Mouse (Mus musculus) G1E (cell line): ENCODE measurements around the gene Dmrtb1. TPM values are rescaled to one million over a fixed set of nuclear protein-coding genes. Genes with fewer than 3 reads are reported as not detected.

ENCODE experiments used
- ATAC-seq: 2 replicates; pipeline ENCODE4 v1.8.0; 2016; ENCODE audit warnings: mild to moderate bottlenecking; ENCODE audit not compliant: insufficient number of reproducible peaks, poor library complexity, low FRiP score, severe bottlenecking; ENCODE audit errors: extremely low read depth
- DNase-seq: peaks from one replicate; pipeline ENCODE4 v3.0.0; 2012; ENCODE audit warnings: low spot score
- H3K27me3 ChIP-seq: 2 replicates; pipeline ENCODE4 v1.6.1; 2012; ENCODE audit warnings: mild to moderate bottlenecking, low read length, inconsistent platforms; ENCODE audit not compliant: insufficient read depth
- H3K36me3 ChIP-seq: replicated peaks from 2 replicates; pipeline ENCODE3; 2012; ENCODE audit warnings: mild to moderate bottlenecking, inconsistent platforms
- H3K4me1 ChIP-seq: 2 replicates; pipeline ENCODE4 v1.6.1; 2012; ENCODE audit warnings: low read depth, low read length, inconsistent platforms, mixed read lengths; ENCODE audit not compliant: insufficient read depth
- H3K4me3 ChIP-seq: 2 replicates; pipeline ENCODE4 v1.5.1; 2012; ENCODE audit warnings: low read depth, mild to moderate bottlenecking, inconsistent platforms, low read length, moderate library complexity, mixed read lengths
- H3K9me3 ChIP-seq: replicated peaks from 2 replicates; pipeline ENCODE4 v1.6.1; 2012; ENCODE audit warnings: inconsistent platforms
- CTCF ChIP-seq: IDR thresholded peaks from 2 replicates; pipeline ENCODE4 v1.5.1; 2012; ENCODE audit warnings: low read depth, low read length, inconsistent platforms, mixed read lengths
- GATA1 ChIP-seq: IDR thresholded peaks from 2 replicates; pipeline ENCODE4 v1.6.1; 2012; ENCODE audit warnings: borderline replicate concordance, low read length, inconsistent platforms, mixed read lengths
- GATA2 ChIP-seq: IDR thresholded peaks from 2 replicates; pipeline ENCODE4 v1.6.1; 2012; ENCODE audit warnings: low read depth, low read length, inconsistent platforms, borderline replicate concordance
- POLR2AphosphoS5 ChIP-seq: IDR thresholded peaks from 2 replicates; pipeline ENCODE4 v1.6.1; 2012; ENCODE audit warnings: low read depth, low read length, inconsistent platforms; ENCODE audit not compliant: insufficient replicate concordance
- TAL1 ChIP-seq: conservative IDR thresholded peaks from 2 replicates; pipeline ENCODE4 v1.6.1; 2012; ENCODE audit warnings: low read depth, low read length, inconsistent platforms, mixed read lengths
- polyA plus RNA-seq: library from polyadenylated mRNA; stranded (reverse); fragments of >175 nt; gene quantifications from 2 replicates; pipeline ENCODE4 v1.2.3, GENCODE M21; 2012
- total RNA-seq, 2 experiments: library from RNA; stranded (forward) in 1 of 2; stranded (reverse) in 1 of 2; fragments of 200-1000 nt in 1 of 2; fragments of >200 nt in 1 of 2; fragmentation: Nextera tagmentation in 1 of 2; gene quantifications; 2 replicates each; pipeline ENCODE4 v1.2.3; 2014 to 2017

Dmrtb1 gene
- total and polyA plus RNA-seq, 3 experiments, result not detected

DNA sequence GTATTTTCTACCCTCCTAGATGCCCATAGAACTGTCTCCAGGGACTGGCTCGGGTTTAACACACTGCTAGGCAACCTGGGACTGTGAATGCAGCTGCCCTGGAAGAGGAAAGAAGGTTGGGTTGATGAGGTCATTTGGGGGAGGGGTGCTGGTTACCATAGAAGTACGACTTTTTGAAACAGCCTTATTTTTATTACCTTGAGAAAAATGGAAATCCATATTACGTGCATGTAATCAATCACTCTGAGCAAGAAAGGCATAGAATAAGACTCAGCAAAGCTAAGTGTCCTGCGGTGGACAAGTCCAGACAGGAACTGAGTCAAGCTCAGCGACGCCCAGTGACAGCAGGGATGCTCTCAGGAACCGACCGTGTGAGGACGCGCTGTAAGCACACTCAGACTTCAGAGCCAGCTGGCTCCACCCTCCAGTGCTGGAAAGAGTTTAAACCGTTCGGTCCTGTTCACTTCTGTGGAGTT lies 33.0 kb downstream of the Dmrtb1 start:
- Histone ChIP-seq H3K4me3 (no peak overlapping the region), H3K27me3 (peaks cover 40% of the 10 kb centered on the region), H3K9me3 (no peaks in the 10 kb centered on the region), H3K36me3 (no peaks in the 10 kb centered on the region), H3K4me1 (peaks cover 14% of the 10 kb centered on the region)
- no peak for TF ChIP-seq TAL1
- TF ChIP-seq CTCF, result no peak
- no peak for TF ChIP-seq GATA2
- no peak for TF ChIP-seq POLR2AphosphoS5
- TF ChIP-seq GATA1, result no peak
- DNase-seq (no peak), ATAC-seq (no peak)

DNA sequence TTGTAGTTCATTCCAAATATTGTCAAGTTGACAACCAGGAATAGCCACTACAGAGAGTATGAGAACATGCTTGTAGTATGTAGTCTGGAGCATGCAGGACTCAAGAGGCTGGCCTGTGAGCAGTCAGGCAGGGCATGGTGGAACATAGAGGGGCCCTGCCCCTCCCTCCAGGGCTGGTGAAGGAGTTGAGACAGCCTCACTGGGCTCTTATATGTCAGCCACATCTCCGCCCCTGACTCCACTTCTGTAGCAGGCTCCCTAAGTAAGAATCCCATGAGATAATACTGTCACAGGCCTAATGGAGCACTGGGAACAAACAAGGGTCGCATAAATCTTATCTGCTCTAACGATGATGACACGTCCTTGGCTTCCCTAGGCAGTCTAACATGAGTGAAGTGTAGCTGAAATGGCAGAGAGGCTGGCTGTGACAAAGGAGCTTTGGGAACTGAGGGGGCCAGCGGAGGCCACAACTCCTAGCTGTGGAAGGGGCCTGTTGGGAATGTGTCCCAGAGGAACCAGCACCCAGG lies 35.0 kb downstream of the Dmrtb1 start:
- Histone ChIP-seq H3K27me3 (peaks cover 31% of the 10 kb centered on the region), H3K4me1 (peaks cover 14% of the 10 kb centered on the region), H3K4me3 (no peak overlapping the region), H3K9me3 (no peaks in the 10 kb centered on the region), H3K36me3 (no peaks in the 10 kb centered on the region)
- ATAC-seq, result no peak
- no peak for TF ChIP-seq CTCF
- TF ChIP-seq TAL1, result no peak
- no peak for TF ChIP-seq GATA1
- TF ChIP-seq POLR2AphosphoS5, result no peak
- TF ChIP-seq GATA2, result no peak
- DNase-seq, result no peak

DNA sequence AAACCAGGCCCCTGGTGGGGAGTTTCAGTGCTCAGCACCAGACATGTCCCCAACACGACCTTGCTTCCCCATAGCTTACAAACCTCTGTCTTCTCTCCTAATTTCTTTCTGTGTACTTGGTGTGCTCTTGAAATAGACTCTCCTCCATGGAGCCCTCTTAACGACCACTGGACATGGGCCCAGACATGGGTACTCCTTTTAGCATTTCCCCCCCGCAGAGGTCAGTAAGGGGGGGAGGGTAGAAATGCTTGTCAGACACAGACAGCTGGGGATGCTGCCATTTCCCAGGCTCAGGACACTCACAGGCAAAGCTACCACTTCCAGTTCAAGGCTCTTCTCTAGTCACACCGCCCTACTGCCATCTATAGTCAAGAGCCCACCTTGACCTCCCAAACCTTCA lies 42.4 kb downstream of the Dmrtb1 start:
- DNase-seq, result no peak
- Histone ChIP-seq H3K36me3 (no peaks in the 10 kb centered on the region), H3K4me3 (no peak overlapping the region), H3K27me3 (peaks cover 24% of the 10 kb centered on the region), H3K4me1 (no peaks in the 10 kb centered on the region), H3K9me3 (no peaks in the 10 kb centered on the region)
- no peak for ATAC-seq
- TF ChIP-seq POLR2AphosphoS5 (no peak), TAL1 (no peak), GATA1 (no peak), CTCF (no peak), GATA2 (no peak)

DNA sequence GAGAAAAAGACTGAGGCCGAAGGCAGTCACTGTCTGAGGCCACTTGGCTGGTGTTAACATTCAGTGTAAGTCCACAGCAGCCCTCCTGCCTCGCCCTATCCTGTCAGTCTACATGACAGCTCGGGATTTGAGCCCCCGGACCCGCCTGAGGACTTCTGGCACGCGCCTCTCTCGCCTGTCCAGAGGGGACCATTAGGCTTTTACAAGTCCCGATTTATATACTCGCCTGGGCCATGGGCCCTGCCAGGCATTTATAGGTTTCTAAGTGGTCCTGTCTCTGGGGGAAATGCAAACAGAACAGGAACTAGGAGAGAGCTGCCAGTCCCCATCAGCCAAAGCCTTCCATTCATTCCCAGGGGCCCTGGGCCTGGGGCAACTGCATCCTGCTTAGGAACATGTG lies 45.7 kb downstream of the Dmrtb1 start:
- H3K9me3 ChIP-seq, result no peaks in the 10 kb centered on the region
- no peaks in the 10 kb centered on the region for H3K36me3 ChIP-seq
- H3K27me3 ChIP-seq, result peaks cover 28% of the 10 kb centered on the region
- ATAC-seq, result no peak
- H3K4me1 ChIP-seq, result 0 out of 2 replicates have a peak, but pooled peaks cover 2% of the 10 kb centered on the region
- DNase-seq, result no peak
- no peak overlapping the region for H3K4me3 ChIP-seq
- TF ChIP-seq GATA1 (no peak), POLR2AphosphoS5 (no peak), TAL1 (no peak), GATA2 (no peak), CTCF (no peak)

DNA sequence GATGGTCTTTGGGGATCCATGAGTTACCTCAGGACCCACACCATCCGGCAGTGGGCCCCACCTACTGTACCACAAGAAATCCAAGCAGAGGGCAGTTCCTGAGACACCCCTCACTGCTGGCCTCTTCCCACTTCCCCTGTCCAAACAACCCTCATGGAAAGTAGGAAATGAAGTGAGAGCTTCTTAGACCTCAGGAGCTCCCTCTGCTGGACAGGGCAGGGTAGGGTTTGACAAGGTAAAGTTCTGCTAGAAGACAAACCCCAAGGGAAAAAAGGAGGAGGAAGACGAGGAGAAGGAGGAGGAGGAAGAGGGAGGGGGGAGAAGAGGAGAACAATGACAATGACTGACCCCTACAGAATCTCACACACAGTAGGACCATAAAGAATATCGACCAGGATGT lies 46.4 kb downstream of the Dmrtb1 start:
- ATAC-seq (no peak), DNase-seq (peak; percentile 49)
- no peaks in the 10 kb centered on the region for H3K36me3 ChIP-seq
- 0 out of 2 replicates have a peak, but pooled peaks cover 2% of the 10 kb centered on the region for H3K4me1 ChIP-seq
- peaks cover 28% of the 10 kb centered on the region for H3K27me3 ChIP-seq
- H3K4me3 ChIP-seq, result no peak overlapping the region
- no peaks in the 10 kb centered on the region for H3K9me3 ChIP-seq
- peak; percentile 68 for TF ChIP-seq CTCF
- no peak for TF ChIP-seq GATA2

DNA sequence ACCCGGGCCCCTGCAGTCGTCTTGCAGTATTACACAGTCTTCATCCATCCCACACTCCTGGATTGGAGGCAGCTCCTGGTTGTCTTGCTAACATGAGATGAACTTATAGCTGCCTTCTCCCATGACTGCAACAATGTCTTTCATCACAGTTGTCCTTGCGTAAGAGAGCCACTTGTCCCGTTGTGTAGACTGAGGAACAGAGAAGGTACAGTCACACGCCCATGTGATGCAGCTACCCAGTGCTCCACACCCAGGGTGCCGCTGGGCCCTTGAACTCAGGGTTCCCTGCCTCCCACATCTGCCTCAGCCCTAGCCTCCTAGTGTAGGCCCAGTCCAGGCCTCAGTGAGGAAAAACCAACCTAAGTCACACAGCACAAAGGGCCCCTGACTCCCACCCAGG lies 47.9 kb downstream of the Dmrtb1 start:
- Histone ChIP-seq H3K9me3 (no peaks in the 10 kb centered on the region), H3K4me3 (no peak overlapping the region), H3K4me1 (0 out of 2 replicates have a peak, but pooled peaks cover 2% of the 10 kb centered on the region), H3K27me3 (peaks cover 32% of the 10 kb centered on the region), H3K36me3 (no peaks in the 10 kb centered on the region)
- TF ChIP-seq GATA1, result no peak
- TF ChIP-seq TAL1, result no peak
- no peak for TF ChIP-seq GATA2
- TF ChIP-seq POLR2AphosphoS5, result no peak
- no peak for TF ChIP-seq CTCF
- no peak for ATAC-seq
- DNase-seq, result no peak

DNA sequence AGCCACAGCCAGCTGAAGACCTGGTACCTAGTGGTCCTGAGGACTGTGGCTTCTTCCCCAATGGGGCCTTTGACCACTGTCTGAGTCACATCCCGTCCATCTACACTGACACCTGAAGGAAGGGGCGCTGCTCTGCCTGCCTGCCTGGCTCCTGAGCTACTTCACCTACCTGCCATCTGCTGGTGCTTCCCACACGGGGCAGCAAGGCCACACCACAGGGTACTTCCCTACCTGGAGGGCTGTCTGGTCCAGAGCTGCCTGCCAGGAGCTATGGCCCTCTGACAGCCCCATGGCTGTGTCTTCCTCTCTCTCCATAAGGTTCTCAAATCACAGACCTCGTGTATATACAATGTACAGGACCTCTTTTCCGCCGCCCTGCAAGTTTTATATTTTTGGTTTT lies 49.4 kb downstream of the Dmrtb1 start:
- H3K4me1 ChIP-seq, result 0 out of 2 replicates have a peak, but pooled peaks cover 2% of the 10 kb centered on the region
- no peak for TF ChIP-seq POLR2AphosphoS5
- no peak for TF ChIP-seq CTCF
- no peak for TF ChIP-seq GATA1
- no peak for TF ChIP-seq GATA2
- TF ChIP-seq TAL1, result no peak
- no peaks in the 10 kb centered on the region for H3K9me3 ChIP-seq
- H3K36me3 ChIP-seq, result no peaks in the 10 kb centered on the region
- peaks cover 26% of the 10 kb centered on the region for H3K27me3 ChIP-seq
- no peak overlapping the region for H3K4me3 ChIP-seq
- ATAC-seq, result no peak
- DNase-seq, result no peak
